Mouse (Mus musculus) neural tube, embryonic 11.5 days (tissue): ENCODE data around the gene Snrpg. TPM values are rescaled to one million over a fixed set of nuclear protein-coding genes. Genes with fewer than 3 reads are reported as not detected.

Experiments
- ATAC-seq: fragments of 200-750 bp; cut with Nextera tagmentation; 2 replicates; pipeline ENCODE4 v1.8.0; 2017; ENCODE audit warnings: moderate number of reproducible peaks, mild to moderate bottlenecking, moderate TSS enrichment, moderate library complexity; ENCODE audit not compliant: insufficient read depth, low FRiP score, low TSS enrichment
- DNase-seq: peaks from one replicate; pipeline ENCODE4 v3.0.0-alpha.2; 2015; ENCODE audit warnings: low spot score
- H3K27ac ChIP-seq: fragments of 300-500 bp; sonication (generic); 2 replicates; pipeline ENCODE4 v1.5.1; 2014; ENCODE audit warnings: low read depth, mild to moderate bottlenecking, low read length
- H3K27me3 ChIP-seq: fragments of 300-500 bp; sonication (generic); 2 replicates; pipeline ENCODE4 v1.6.1; 2014; ENCODE audit warnings: mild to moderate bottlenecking, low read length, mixed read lengths; ENCODE audit not compliant: control insufficient read depth, insufficient read depth
- H3K36me3 ChIP-seq: fragments of 300-500 bp; sonication (generic); 2 replicates; pipeline ENCODE4 v1.6.1; 2014; ENCODE audit warnings: mild to moderate bottlenecking, low read length, moderate library complexity, mixed read lengths; ENCODE audit not compliant: control insufficient read depth, insufficient read depth
- H3K4me1 ChIP-seq: fragments of 300-500 bp; sonication (generic); 2 replicates; pipeline ENCODE4 v1.6.1; 2014; ENCODE audit warnings: low read length, mixed read lengths; ENCODE audit not compliant: control insufficient read depth, insufficient read depth
- H3K4me2 ChIP-seq: fragments of 300-500 bp; sonication (generic); 2 replicates; pipeline ENCODE4 v1.6.1; 2014; ENCODE audit warnings: low read depth, mild to moderate bottlenecking, moderate library complexity
- H3K4me3 ChIP-seq: fragments of 300-500 bp; sonication (generic); 2 replicates; pipeline ENCODE4 v1.5.1; 2014; ENCODE audit warnings: low read depth, low read length
- H3K9ac ChIP-seq: fragments of 300-500 bp; sonication (generic); 2 replicates; pipeline ENCODE4 v1.6.1; 2014; ENCODE audit warnings: mild to moderate bottlenecking, low read length
- H3K9me3 ChIP-seq: fragments of 300-500 bp; sonication (generic); 2 replicates; pipeline ENCODE4 v1.6.1; 2016; ENCODE audit warnings: low read length; ENCODE audit not compliant: control insufficient read depth
- WGBS: fragments of 180-500 bp; shearing (Covaris S2); extraction: QIAGEN DNeasy Blood & Tissue Kit; methylation state at CpG from one replicate; pipeline ENCODE4 v1.1.7; 2014; 5-methylcytosine and 5-hydroxymethylcytosine counted together
- polyA plus RNA-seq: library from polyadenylated mRNA; unstranded; fragments of >200 nt; fragmentation: Nextera tagmentation; extraction: Ambion mirVana; gene quantifications from 2 replicates; pipeline ENCODE4 v1.2.1, GENCODE M21; 2014

The Snrpg gene
- polyA plus RNA-seq, 1 experiment from 2014 or later: 658 TPM

- Histone ChIP-seq H3K27ac (no peak overlapping the region), H3K4me1 (no peaks in the 10 kb centered on the region), H3K9me3 (no peaks in the 10 kb centered on the region), H3K27me3 (no peaks in the 10 kb centered on the region), H3K9ac (no peak overlapping the region), H3K36me3 (peaks cover 24% of the 10 kb centered on the region), H3K4me2 (no peak overlapping the region), H3K4me3 (no peak overlapping the region)
- no peak for ATAC-seq
- no peak for DNase-seq
- 84% methylated on average over 18 of the region's 18 CpGs for WGBS
These were observed 17.4 kb downstream of the Snrpg start for GRCm38 (mm10) chr6:86388461-86388860.

DNA sequence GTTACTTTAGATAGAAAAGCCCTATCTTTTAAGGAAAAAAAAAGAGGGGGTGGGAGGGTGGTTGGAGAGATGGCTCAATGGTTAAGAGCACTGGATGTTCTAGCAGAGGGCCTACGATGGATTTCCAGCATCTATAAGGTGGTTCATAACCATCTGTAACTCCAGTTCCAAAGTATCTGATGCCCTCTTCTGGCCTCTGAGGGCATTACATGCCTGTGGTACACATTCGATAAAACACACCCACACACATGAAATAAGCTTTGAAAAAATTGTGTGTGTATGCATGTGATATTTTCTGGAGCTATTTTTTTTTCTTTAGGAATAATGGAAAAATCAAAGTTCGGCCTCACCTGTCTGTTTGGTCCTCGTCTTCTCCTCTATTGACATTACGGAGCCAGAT lies 20.2 kb downstream of the Snrpg start:
- DNase-seq: no peak
- Histone ChIP-seq H3K4me3 (no peak overlapping the region), H3K36me3 (peaks cover 24% of the 10 kb centered on the region), H3K4me1 (peaks cover 8% of the 10 kb centered on the region), H3K27me3 (no peaks in the 10 kb centered on the region), H3K9ac (no peak overlapping the region), H3K4me2 (no peak overlapping the region), H3K27ac (no peak overlapping the region), H3K9me3 (no peaks in the 10 kb centered on the region)
- no peak for ATAC-seq
- 94% methylated on average over 5 of the region's 5 CpGs for WGBS

- ATAC-seq: no peak
- H3K4me2 ChIP-seq: no peak overlapping the region
- peaks cover 19% of the 10 kb centered on the region for H3K36me3 ChIP-seq
- no peak overlapping the region for H3K27ac ChIP-seq
- no peak overlapping the region for H3K4me3 ChIP-seq
- H3K4me1 ChIP-seq: peaks cover 8% of the 10 kb centered on the region
- no peaks in the 10 kb centered on the region for H3K27me3 ChIP-seq
- 100% methylated on average over 1 of the region's 1 CpGs for whole genome bisulfite sequencing
- no peak overlapping the region for H3K9ac ChIP-seq
- H3K9me3 ChIP-seq: no peaks in the 10 kb centered on the region
- DNase-seq: no peak
These were observed 22.1 kb downstream of the Snrpg start for GRCm38 (mm10) chr6:86393187-86393586.

- 93% methylated on average over 17 of the region's 17 CpGs for WGBS
- Histone ChIP-seq H3K4me1 (peaks cover 8% of the 10 kb centered on the region), H3K4me2 (no peak overlapping the region), H3K27ac (no peak overlapping the region), H3K9ac (no peak overlapping the region), H3K4me3 (no peak overlapping the region), H3K9me3 (no peaks in the 10 kb centered on the region), H3K27me3 (no peaks in the 10 kb centered on the region), H3K36me3 (peaks cover 12% of the 10 kb centered on the region)
- DNase-seq (no peak), ATAC-seq (no peak)
These were observed 23.1 kb downstream of the Snrpg start for GRCm38 (mm10) chr6:86394078-86394720.

- H3K27ac ChIP-seq: no peak overlapping the region
- H3K9ac ChIP-seq: no peak overlapping the region
- H3K9me3 ChIP-seq: no peaks in the 10 kb centered on the region
- 90% methylated on average over 9 of the region's 9 CpGs for WGBS
- ATAC-seq (no peak), DNase-seq (no peak)
- H3K4me1 ChIP-seq: peaks cover 8% of the 10 kb centered on the region
- peaks cover 10% of the 10 kb centered on the region for H3K36me3 ChIP-seq
- H3K27me3 ChIP-seq: no peaks in the 10 kb centered on the region
- H3K4me3 ChIP-seq: no peak overlapping the region
- peak overlapping the region; percentile 57; the same call in 1 of the 2 replicates for H3K4me2 ChIP-seq
These were observed 23.9 kb downstream of the Snrpg start for GRCm38 (mm10) chr6:86395021-86395420.

DNA sequence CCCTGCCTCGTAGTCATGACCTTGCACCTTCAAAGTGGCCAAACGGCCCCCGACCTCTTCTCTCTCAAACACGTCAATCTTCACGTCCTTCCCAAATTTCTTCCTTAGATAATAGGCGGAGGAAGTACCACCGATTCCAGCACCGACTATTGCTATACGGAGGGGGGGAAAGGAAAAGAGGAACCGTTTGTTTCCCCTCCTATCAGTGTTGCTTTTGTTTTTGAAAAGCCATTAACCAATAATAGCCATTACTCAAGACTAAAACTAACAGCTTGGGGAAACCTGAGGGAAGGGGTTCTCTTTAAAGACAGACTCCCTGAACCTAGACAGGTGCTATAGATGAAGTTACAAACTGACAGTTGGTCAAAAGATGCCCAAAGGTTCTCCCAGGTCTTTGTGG lies 24.9 kb downstream of the Snrpg start:
- WGBS: 28% methylated on average over 10 of the region's 10 CpGs
- ATAC-seq (no peak), DNase-seq (no peak)
- peaks cover 8% of the 10 kb centered on the region for H3K4me1 ChIP-seq
- H3K36me3 ChIP-seq: peaks cover 6% of the 10 kb centered on the region
- peak overlapping the region; percentile 77 for H3K4me3 ChIP-seq
- no peak overlapping the region for H3K27ac ChIP-seq
- no peaks in the 10 kb centered on the region for H3K27me3 ChIP-seq
- peak overlapping the region; percentile 57 for H3K4me2 ChIP-seq
- H3K9me3 ChIP-seq: no peaks in the 10 kb centered on the region
- peak overlapping the region; percentile 81 for H3K9ac ChIP-seq

DNA sequence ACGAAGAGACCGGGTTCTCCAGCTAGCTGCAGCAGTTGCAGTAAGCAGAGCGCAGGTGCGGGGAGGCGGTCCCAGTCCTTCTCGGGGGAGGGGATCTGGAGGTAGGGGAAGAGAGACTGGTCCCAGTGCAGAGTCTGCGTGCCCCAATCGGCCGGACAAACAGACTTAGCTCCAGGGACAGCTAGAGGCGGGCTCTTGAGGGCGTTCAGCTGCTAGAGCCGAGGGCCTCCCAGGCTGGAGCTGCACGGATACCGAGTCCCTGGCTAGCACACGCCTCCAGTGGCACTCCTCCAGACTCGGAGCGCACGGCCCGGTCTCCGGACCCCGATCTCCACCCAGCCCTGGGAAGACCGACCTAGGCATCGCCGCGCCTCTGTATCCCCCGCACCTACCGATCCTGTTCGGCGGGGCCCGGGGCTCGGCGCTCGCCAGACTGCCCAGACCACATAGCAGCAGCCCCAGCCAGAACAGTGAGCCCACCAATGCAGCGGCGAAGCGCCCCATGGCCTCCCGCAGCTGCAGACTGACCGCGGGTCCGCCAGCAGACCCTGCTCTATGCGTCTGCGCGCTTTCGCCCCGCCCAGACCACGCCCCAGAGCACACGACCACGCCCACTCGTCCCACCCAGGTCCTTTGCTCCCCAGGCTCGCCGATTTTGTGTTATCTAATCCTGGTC lies 25.6 kb downstream of the Snrpg start, which contains the start of gene Pcyox1:
Gene Pcyox1 (minus strand): TSS at position 574 of the 676 bp plus-strand sequence.
- peak; percentile 93 for DNase-seq
- Histone ChIP-seq H3K27ac (peak within 1 kb of the TSS; percentile 81), H3K9ac (peak within 1 kb of the TSS; percentile 81), H3K4me1 (peaks cover 8% of the 10 kb centered on the region), H3K4me3 (peak within 1 kb of the TSS; percentile 77), H3K4me2 (peak within 1 kb of the TSS; percentile 57), H3K27me3 (no peaks in the 10 kb centered on the region), H3K36me3 (peaks cover 4% of the 10 kb centered on the region), H3K9me3 (no peaks in the 10 kb centered on the region)
- WGBS: under 1% methylated on average over 48 of the region's 51 CpGs
- peak; percentile 96 for ATAC-seq

DNA sequence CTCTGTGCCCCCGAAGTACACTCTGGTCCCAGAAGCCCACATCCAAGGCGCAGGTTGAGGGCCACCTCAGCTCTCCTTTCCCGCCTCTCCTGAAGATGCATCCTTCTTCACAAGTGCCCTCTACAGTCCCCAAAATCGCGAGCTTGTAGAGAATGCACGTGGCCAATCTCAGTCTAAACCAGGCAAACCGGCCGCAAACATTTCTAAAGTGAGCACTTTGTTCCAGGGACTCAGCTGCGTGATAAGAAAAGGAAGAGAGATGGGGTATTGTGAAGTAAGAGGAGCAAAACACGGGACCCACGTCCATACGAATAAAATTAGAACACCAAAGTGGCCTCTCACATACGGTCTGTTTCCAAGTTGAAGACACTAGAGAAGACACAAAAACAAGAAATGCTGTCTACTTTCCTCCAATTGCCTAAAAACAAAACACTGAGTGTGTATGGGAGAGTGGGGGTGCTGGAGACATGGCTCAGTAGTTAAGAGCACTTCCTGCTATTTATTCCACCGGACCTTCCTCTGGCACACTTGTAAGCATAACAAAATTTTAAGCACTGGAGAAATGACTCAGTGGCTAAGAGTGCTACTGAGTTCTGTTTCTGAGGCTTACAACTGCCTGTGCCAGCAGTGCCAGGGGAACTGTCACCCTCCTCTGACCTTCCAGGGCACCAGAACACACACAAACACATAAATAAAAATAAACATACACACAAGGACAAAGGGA lies 26.3 kb downstream of the Snrpg start:
- Histone ChIP-seq H3K36me3 (no peaks in the 10 kb centered on the region), H3K9me3 (no peaks in the 10 kb centered on the region), H3K27ac (peak overlapping the region; percentile 39; the same call in 1 of the 2 replicates), H3K4me1 (peaks cover 8% of the 10 kb centered on the region), H3K9ac (peak overlapping the region; percentile 81), H3K27me3 (no peaks in the 10 kb centered on the region), H3K4me3 (peak overlapping the region; percentile 77), H3K4me2 (peak overlapping the region; percentile 57)
- ATAC-seq (no peak), DNase-seq (no peak)
- 9% methylated on average over 14 of the region's 14 CpGs for WGBS
